Mouse (Mus musculus) layer of hippocampus, postnatal 14 days (tissue): ENCODE measurements around the gene Gm16253. TPM values are rescaled to one million over a fixed set of nuclear protein-coding genes. Genes with fewer than 3 reads are reported as not detected.

Source experiments
- DNase-seq, 2 experiments: peaks; one replicate each; pipeline ENCODE4 v3.0.0; 2021 to 2022; ENCODE audit warnings: low spot score in 2 of 2, mixed read lengths in 1 of 2
- long read RNA-seq, 2 experiments: library from polyadenylated mRNA; stranded (forward); transcript quantifications; one replicate each; pipeline ENCODE4 v2.0.0; 2021
- total RNA-seq, 2 experiments: library from RNA; stranded (reverse); gene quantifications; 2 replicates each; pipeline ENCODE4 v1.2.3; 2021

The Gm16253 gene
- not detected for total RNA-seq
- long read RNA-seq, experiment 1: 0 reads
- long read RNA-seq, experiment 2, partial matches to known transcripts: 0 of 7 reads
- long read RNA-seq, experiment 2, other reads (novel, unspliced or antisense): 7 of 7 reads

GRCm38 (mm10) chr3:96576690-96577541 lies at the start of gene Gm16253:
Gene Gm16253, plus strand, starts transcription at chr3:96576984.
- peak; percentile 71 to 79 for DNase-seq

GRCm38 (mm10) chr3:96528506-96528905 lies 48.3 kb upstream of the Gm16253 start:
- DNase-seq: no peak

- DNase-seq: no peak
These were observed 44.7 kb upstream of the Gm16253 start for GRCm38 (mm10) chr3:96532050-96532449.

- no peak for DNase-seq
These were observed 42.5 kb upstream of the Gm16253 start for GRCm38 (mm10) chr3:96534300-96534699.

GRCm38 (mm10) chr3:96539316-96539715 lies 37.5 kb upstream of the Gm16253 start:
- no peak for DNase-seq

GRCm38 (mm10) chr3:96540740-96541139 lies 36.0 kb upstream of the Gm16253 start:
- DNase-seq: no peak

GRCm38 (mm10) chr3:96541328-96542078 lies 35.3 kb upstream of the Gm16253 start:
- peak in 1 of 2 experiments; percentile 36 for DNase-seq

GRCm38 (mm10) chr3:96542554-96542953 lies 34.2 kb upstream of the Gm16253 start:
- peak in 1 of 2 experiments; percentile 22 for DNase-seq

- peak in 1 of 2 experiments; percentile 67 for DNase-seq
These were observed 33.4 kb upstream of the Gm16253 start for GRCm38 (mm10) chr3:96543345-96543744.

GRCm38 (mm10) chr3:96545565-96545964 lies 31.2 kb upstream of the Gm16253 start:
- no peak for DNase-seq

- no peak for DNase-seq
These were observed 29.9 kb upstream of the Gm16253 start for GRCm38 (mm10) chr3:96546880-96547279.

- DNase-seq: peak; percentile 77 to 84
These were observed 29.3 kb upstream of the Gm16253 start for GRCm38 (mm10) chr3:96547389-96547960.

GRCm38 (mm10) chr3:96548824-96549223 lies 28.0 kb upstream of the Gm16253 start:
- DNase-seq: no peak

- no peak for DNase-seq
These were observed 27.4 kb upstream of the Gm16253 start for GRCm38 (mm10) chr3:96549346-96549745.

GRCm38 (mm10) chr3:96551203-96551602 lies 25.6 kb upstream of the Gm16253 start:
- DNase-seq: peak in 1 of 2 experiments; percentile 65

GRCm38 (mm10) chr3:96551890-96552289 lies 24.9 kb upstream of the Gm16253 start:
- DNase-seq: no peak

- no peak for DNase-seq
These were observed 23.2 kb upstream of the Gm16253 start for GRCm38 (mm10) chr3:96553601-96554000.

GRCm38 (mm10) chr3:96554251-96554650 lies 22.5 kb upstream of the Gm16253 start:
- DNase-seq: no peak

GRCm38 (mm10) chr3:96555041-96555596 lies 21.7 kb upstream of the Gm16253 start:
- peak; percentile 65 to 82 for DNase-seq

GRCm38 (mm10) chr3:96555999-96556614 lies 20.7 kb upstream of the Gm16253 start:
- DNase-seq: no peak
